Mouse (Mus musculus) heart, embryonic 16.5 days (tissue): Measurements from ENCODE around the gene Cntnap5a. TPM values are rescaled to one million over a fixed set of nuclear protein-coding genes. Genes with fewer than 3 reads are reported as not detected.

Experiments
- ATAC-seq: fragments of 200-750 bp; cut with Nextera tagmentation; replicated peaks from 2 replicates; pipeline ENCODE4 v1.8.0; 2017; ENCODE audit warnings: moderate number of reproducible peaks; ENCODE audit not compliant: insufficient read depth, low FRiP score; ENCODE audit errors: extremely low read depth
- H3K27ac ChIP-seq: fragments of 300-500 bp; sonication (generic); 2 replicates; pipeline ENCODE4 v1.5.1; 2014; ENCODE audit warnings: mild to moderate bottlenecking, low read length, control low read depth, moderate library complexity
- H3K27me3 ChIP-seq: fragments of 300-500 bp; sonication (generic); 2 replicates; pipeline ENCODE4 v1.6.1; 2014; ENCODE audit warnings: low read length, mixed read lengths; ENCODE audit not compliant: control insufficient read depth, insufficient read depth
- H3K36me3 ChIP-seq: fragments of 300-500 bp; sonication (generic); 2 replicates; pipeline ENCODE4 v1.6.1; 2014; ENCODE audit not compliant: control insufficient read depth, insufficient read depth
- H3K4me1 ChIP-seq: fragments of 300-500 bp; sonication (generic); 2 replicates; pipeline ENCODE4 v1.6.1; 2014; ENCODE audit warnings: low read length, mixed read lengths; ENCODE audit not compliant: control insufficient read depth, insufficient read depth
- H3K4me2 ChIP-seq: fragments of 300-500 bp; sonication (generic); 2 replicates; pipeline ENCODE4 v1.6.1; 2014; ENCODE audit warnings: low read depth, mild to moderate bottlenecking, control low read depth, low read length
- H3K4me3 ChIP-seq: fragments of 300-500 bp; sonication (generic); 2 replicates; pipeline ENCODE4 v1.5.1; 2014; ENCODE audit warnings: mild to moderate bottlenecking, control low read depth, low read length
- H3K9ac ChIP-seq: fragments of 300-500 bp; sonication (generic); 2 replicates; pipeline ENCODE4 v1.6.1; 2014; ENCODE audit warnings: low read length, control low read depth
- H3K9me3 ChIP-seq: fragments of 300-500 bp; sonication (generic); replicated peaks from 2 replicates; pipeline ENCODE4 v1.6.1; 2016; ENCODE audit warnings: low read length; ENCODE audit not compliant: control insufficient read depth
- WGBS: fragments of 180-500 bp; shearing (Covaris S2); extraction: QIAGEN DNeasy Blood & Tissue Kit; methylation state at CpG from one replicate; pipeline ENCODE4 v1.1.7; 2014; 5-methylcytosine and 5-hydroxymethylcytosine counted together
- polyA plus RNA-seq: library from polyadenylated mRNA; unstranded; fragments of >200 nt; fragmentation: Nextera tagmentation; extraction: Ambion mirVana; gene quantifications from 2 replicates; pipeline ENCODE4 v1.2.1, GENCODE M21; 2015

Cntnap5a gene
- polyA plus RNA-seq, 1 experiment from 2014 or later: not detected

- no peaks in the 10 kb centered on the region for H3K27me3 ChIP-seq
- H3K9me3 ChIP-seq: no peaks in the 10 kb centered on the region
- no peaks in the 10 kb centered on the region for H3K36me3 ChIP-seq
- 78% methylated on average over 2 of the region's 2 CpGs for WGBS
- ATAC-seq: no peak
- H3K4me3 ChIP-seq: no peak overlapping the region
- no peaks in the 10 kb centered on the region for H3K4me1 ChIP-seq
- no peak overlapping the region for H3K4me2 ChIP-seq
- H3K9ac ChIP-seq: no peak overlapping the region
- no peak overlapping the region for H3K27ac ChIP-seq
Measured at GRCm38 (mm10) chr1:116243856-116244255, 559.3 kb downstream of the Cntnap5a start.

GRCm38 (mm10) chr1:116281144-116281543, 596.6 kb downstream of the Cntnap5a start:
- no peaks in the 10 kb centered on the region for H3K36me3 ChIP-seq
- H3K4me2 ChIP-seq: no peak overlapping the region
- no peak overlapping the region for H3K27ac ChIP-seq
- no peaks in the 10 kb centered on the region for H3K4me1 ChIP-seq
- no peak for ATAC-seq
- no peak overlapping the region for H3K4me3 ChIP-seq
- no peak overlapping the region for H3K9ac ChIP-seq
- no peaks in the 10 kb centered on the region for H3K27me3 ChIP-seq
- no peaks in the 10 kb centered on the region for H3K9me3 ChIP-seq

- Histone ChIP-seq H3K9ac (no peak overlapping the region), H3K27me3 (no peaks in the 10 kb centered on the region), H3K4me2 (no peak overlapping the region), H3K9me3 (no peaks in the 10 kb centered on the region), H3K4me1 (no peaks in the 10 kb centered on the region), H3K27ac (no peak overlapping the region), H3K4me3 (no peak overlapping the region), H3K36me3 (no peaks in the 10 kb centered on the region)
- no peak for ATAC-seq
- WGBS: 46% methylated on average over 1 of the region's 1 CpGs
Measured at GRCm38 (mm10) chr1:116283968-116284367, 599.4 kb downstream of the Cntnap5a start.

DNA sequence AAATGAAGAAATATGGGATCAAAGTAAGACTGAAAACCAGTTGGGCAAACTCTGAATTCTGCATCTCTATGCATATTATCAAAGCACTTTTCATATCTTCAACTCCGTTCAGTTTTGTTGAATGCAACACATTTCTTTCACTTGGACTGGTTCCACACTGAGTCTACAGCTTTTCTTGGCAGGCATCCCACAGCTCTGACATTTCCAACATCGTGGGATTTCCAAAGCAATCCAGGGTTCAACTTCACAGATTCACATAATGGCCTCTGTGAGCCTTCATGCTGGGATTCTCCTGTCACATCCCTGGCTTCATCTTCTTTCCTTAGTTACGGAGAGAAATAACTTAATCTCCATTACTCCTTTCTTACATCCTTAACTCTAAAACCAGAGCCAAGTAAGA, 622.0 kb downstream of the Cntnap5a start:
- Histone ChIP-seq H3K27ac (no peak overlapping the region), H3K27me3 (no peaks in the 10 kb centered on the region), H3K4me1 (no peaks in the 10 kb centered on the region), H3K36me3 (no peaks in the 10 kb centered on the region), H3K9ac (no peak overlapping the region), H3K9me3 (no peaks in the 10 kb centered on the region), H3K4me3 (no peak overlapping the region), H3K4me2 (no peak overlapping the region)
- ATAC-seq: peak; percentile 58; the same call in 1 of the 2 replicates
- 23% methylated on average over 3 of the region's 3 CpGs for WGBS

GRCm38 (mm10) chr1:116311512-116311911, 627.0 kb downstream of the Cntnap5a start:
- 62% methylated on average over 3 of the region's 3 CpGs for WGBS
- no peaks in the 10 kb centered on the region for H3K36me3 ChIP-seq
- no peaks in the 10 kb centered on the region for H3K9me3 ChIP-seq
- no peak overlapping the region for H3K9ac ChIP-seq
- no peak overlapping the region for H3K4me2 ChIP-seq
- no peak overlapping the region for H3K27ac ChIP-seq
- no peak for ATAC-seq
- no peaks in the 10 kb centered on the region for H3K27me3 ChIP-seq
- H3K4me3 ChIP-seq: no peak overlapping the region
- H3K4me1 ChIP-seq: no peaks in the 10 kb centered on the region

- H3K4me2 ChIP-seq: no peak overlapping the region
- no peak overlapping the region for H3K4me3 ChIP-seq
- H3K36me3 ChIP-seq: no peaks in the 10 kb centered on the region
- no peak for ATAC-seq
- H3K9me3 ChIP-seq: no peaks in the 10 kb centered on the region
- no peak overlapping the region for H3K27ac ChIP-seq
- H3K4me1 ChIP-seq: no peaks in the 10 kb centered on the region
- no peaks in the 10 kb centered on the region for H3K27me3 ChIP-seq
- H3K9ac ChIP-seq: no peak overlapping the region
Measured at GRCm38 (mm10) chr1:116313269-116313668, 628.7 kb downstream of the Cntnap5a start.

- H3K9ac ChIP-seq: no peak overlapping the region
- no peak for ATAC-seq
- H3K4me1 ChIP-seq: 0 out of 2 replicates have a peak, but pooled peaks cover 2% of the 10 kb centered on the region
- no peak overlapping the region for H3K4me2 ChIP-seq
- H3K27ac ChIP-seq: no peak overlapping the region
- no peak overlapping the region for H3K4me3 ChIP-seq
- no peaks in the 10 kb centered on the region for H3K27me3 ChIP-seq
- no peaks in the 10 kb centered on the region for H3K36me3 ChIP-seq
- H3K9me3 ChIP-seq: no peaks in the 10 kb centered on the region
Measured at GRCm38 (mm10) chr1:116324505-116324904, 639.9 kb downstream of the Cntnap5a start.

DNA sequence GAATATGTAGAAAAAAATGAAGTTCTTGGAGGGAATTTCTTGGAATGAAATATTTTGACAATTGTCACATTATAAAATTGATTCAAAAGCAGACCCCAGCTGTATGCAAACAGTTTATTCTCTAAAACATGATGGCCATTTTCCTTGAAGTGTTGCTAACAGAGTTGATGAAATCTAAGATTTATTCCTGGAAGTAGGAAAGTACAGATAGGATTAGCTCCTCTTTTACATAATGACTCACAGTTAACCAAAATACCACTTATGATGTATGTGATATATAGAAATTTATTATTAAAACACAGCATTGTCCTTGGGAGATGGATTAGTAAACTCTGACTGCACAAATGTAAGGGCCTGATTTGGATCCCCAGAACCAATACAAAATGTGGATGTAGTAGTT, 669.1 kb downstream of the Cntnap5a start:
- Histone ChIP-seq H3K27ac (no peak overlapping the region), H3K27me3 (no peaks in the 10 kb centered on the region), H3K4me2 (no peak overlapping the region), H3K9me3 (no peaks in the 10 kb centered on the region), H3K36me3 (no peaks in the 10 kb centered on the region), H3K4me3 (no peak overlapping the region), H3K9ac (no peak overlapping the region), H3K4me1 (no peaks in the 10 kb centered on the region)
- ATAC-seq: no peak

- ATAC-seq: no peak
- Histone ChIP-seq H3K4me3 (no peak overlapping the region), H3K4me1 (no peaks in the 10 kb centered on the region), H3K36me3 (no peaks in the 10 kb centered on the region), H3K9ac (no peak overlapping the region), H3K4me2 (no peak overlapping the region), H3K27ac (no peak overlapping the region), H3K27me3 (no peaks in the 10 kb centered on the region), H3K9me3 (no peaks in the 10 kb centered on the region)
- WGBS: 43% methylated on average over 2 of the region's 2 CpGs
Measured at GRCm38 (mm10) chr1:116365606-116366005, 681.0 kb downstream of the Cntnap5a start.

DNA sequence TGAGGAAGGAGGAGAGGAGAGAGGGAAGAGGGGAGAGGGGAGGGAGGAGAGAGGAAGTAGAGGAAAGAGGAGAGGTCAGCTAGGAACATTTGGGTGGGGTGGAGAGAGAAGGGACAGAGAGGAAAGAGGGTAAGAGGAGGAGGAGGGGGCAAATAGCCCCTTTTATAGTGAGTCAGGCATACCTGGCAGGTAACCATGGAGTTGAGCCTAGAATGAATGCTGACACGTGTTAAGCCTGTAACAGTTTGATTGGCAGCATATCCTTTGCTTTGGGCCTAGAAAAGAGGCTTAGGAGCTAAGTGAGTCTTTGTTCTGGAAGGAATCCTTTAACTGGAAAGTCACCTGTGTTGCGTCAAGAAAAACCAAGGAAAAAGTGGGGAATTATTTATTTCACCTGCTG, 681.6 kb downstream of the Cntnap5a start:
- WGBS: 42% methylated on average over 2 of the region's 2 CpGs
- Histone ChIP-seq H3K9me3 (no peaks in the 10 kb centered on the region), H3K27me3 (no peaks in the 10 kb centered on the region), H3K36me3 (no peaks in the 10 kb centered on the region), H3K27ac (no peak overlapping the region), H3K4me2 (no peak overlapping the region), H3K4me1 (no peaks in the 10 kb centered on the region), H3K4me3 (no peak overlapping the region), H3K9ac (no peak overlapping the region)
- ATAC-seq: no peak
